Mouse (Mus musculus): ENCODE measurements around the gene Top3a. TPM values are rescaled to one million over a fixed set of nuclear protein-coding genes. Genes with fewer than 3 reads are reported as not detected.

Top3a gene
- polyA plus RNA-seq (2012; rRNA removed; ENCODE audit: low replicate concordance) = 5.7 and 9.9 TPM in 2 replicates

GRCm38 (mm10) chr11:60776829-60777740 is at the start of gene Top3a, which contains the start of gene Smcr8:
Gene Top3a (minus strand): TSS chr11:60777365.
Gene Smcr8 (plus strand): TSS chr11:60777524.

GRCm38 (mm10) chr11:60811618-60812017 is 34.5 kb upstream of the Top3a start, which contains the start of gene Shmt1:
Gene Shmt1 (minus strand): TSS chr11:60811718.

GRCm38 (mm10) chr11:60728260-60728761 is 48.9 kb downstream of the Top3a start, which contains the start of gene Mief2:
Gene Mief2 (plus strand): TSS chr11:60728398.

GRCm38 (mm10) chr11:60726601-60727391 is 50.4 kb downstream of the Top3a start, which contains the start of gene Flii:
Gene Flii (minus strand): TSS chr11:60727263.

GRCm38 (mm10) chr11:60699524-60700075 is 77.6 kb downstream of the Top3a start, which contains the start of gene Llgl1:
Gene Llgl1 (plus strand): TSS chr11:60699723.

Other genes starting within 250 kb of the Top3a start
- 32.2 and 34.9 TPM in 2 replicates for gene Alkbh5, start 241.0 kb downstream of the Top3a start, polyA plus RNA-seq (2012; rRNA removed; ENCODE audit: low replicate concordance)
- gene Llgl1, start 77.6 kb downstream of the Top3a start, polyA plus RNA-seq (2012; rRNA removed; ENCODE audit: low replicate concordance) = 41.1 and 91.4 TPM in 2 replicates
- gene Flii, start 50.1 kb downstream of the Top3a start, polyA plus RNA-seq (2012; rRNA removed; ENCODE audit: low replicate concordance) = 210 and 237 TPM in 2 replicates
- 24.5 and 24.6 TPM in 2 replicates for gene Mief2, start 49.0 kb downstream of the Top3a start, polyA plus RNA-seq (2012; rRNA removed; ENCODE audit: low replicate concordance)
- gene Smcr8, start 159 bp upstream of the Top3a start, polyA plus RNA-seq (2012; rRNA removed; ENCODE audit: low replicate concordance) = 11.7 and 17.5 TPM in 2 replicates
- gene Shmt1, start 34.4 kb upstream of the Top3a start, polyA plus RNA-seq (2012; rRNA removed; ENCODE audit: low replicate concordance) = 9.0 and 20.1 TPM in 2 replicates
- gene Dhrs7b, start 53.3 kb upstream of the Top3a start, polyA plus RNA-seq (2012; rRNA removed; ENCODE audit: low replicate concordance) = 36.7 and 58.2 TPM in 2 replicates
- gene Tmem11, start 101.9 kb upstream of the Top3a start, polyA plus RNA-seq (2012; rRNA removed; ENCODE audit: low replicate concordance) = 76.5 and 83.6 TPM in 2 replicates
- gene Natd1, start 137.4 kb upstream of the Top3a start, polyA plus RNA-seq (2012; rRNA removed; ENCODE audit: low replicate concordance) = 54.2 and 62.5 TPM in 2 replicates
- 36.1 and 58.0 TPM in 2 replicates for gene Map2k3, start 154.7 kb upstream of the Top3a start, polyA plus RNA-seq (2012; rRNA removed; ENCODE audit: low replicate concordance)
- gene Kcnj12, start 245.2 kb upstream of the Top3a start, polyA plus RNA-seq (2012; rRNA removed; ENCODE audit: low replicate concordance) = 0.26 and 0.51 TPM in 2 replicates

Measured in subcutaneous adipose tissue, adult 2 months (tissue).